Mouse (Mus musculus): Measurements from ENCODE around the gene Edn2.

GRCm38 (mm10) chr4:120128033-120128432, 33.0 kb upstream of the Edn2 start:
- TF ChIP-seq POLR2A (IDR thresholded peaks at IDR 0.05; ENCODE audit: control insufficient read depth, low read depth, low read length), result no peak
- no peak for TF ChIP-seq CTCF (IDR thresholded peaks at IDR 0.05; ENCODE audit: control insufficient read depth, insufficient read depth, insufficient replicate concordance, low read depth, low read length)

All from testis, adult 2 months (tissue).